Mouse (Mus musculus) c-Kit-positive CD71-negative TER-119-negative erythroid progenitor cells, embryonic 14.5 days (primary cell): ENCODE measurements around the gene Trpc7.

Source experiments
- DNase-seq: peaks from one replicate; pipeline ENCODE4 v3.0.0-alpha.2; 2013; ENCODE audit warnings: low read depth

Trpc7 gene

GRCm38 (mm10) chr13:56895893-56896292 is at the start of gene Trpc7:
Gene Trpc7, minus strand, starts transcription at chr13:56895993.
- DNase-seq: no peak

DNA sequence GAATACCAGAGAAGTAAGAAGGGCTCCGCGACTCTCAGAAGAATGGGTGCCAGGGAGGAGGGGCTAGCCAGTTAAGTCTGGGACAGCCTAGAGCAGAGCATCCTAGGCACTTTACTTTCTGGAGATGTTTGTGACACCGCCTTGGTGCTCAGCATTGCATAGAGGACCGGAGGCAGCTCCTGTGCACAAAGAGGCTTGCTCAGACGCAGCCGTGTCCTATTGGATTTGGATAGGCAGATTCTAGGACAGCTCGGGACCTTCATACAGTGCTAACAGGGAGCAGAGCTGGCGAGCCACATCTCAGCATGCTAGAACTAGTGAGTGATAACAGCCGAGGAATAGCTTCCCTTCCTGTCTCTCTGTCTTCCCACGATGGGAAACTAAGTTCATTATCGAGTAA is 43.5 kb upstream of the Trpc7 start:
- DNase-seq: no peak

DNA sequence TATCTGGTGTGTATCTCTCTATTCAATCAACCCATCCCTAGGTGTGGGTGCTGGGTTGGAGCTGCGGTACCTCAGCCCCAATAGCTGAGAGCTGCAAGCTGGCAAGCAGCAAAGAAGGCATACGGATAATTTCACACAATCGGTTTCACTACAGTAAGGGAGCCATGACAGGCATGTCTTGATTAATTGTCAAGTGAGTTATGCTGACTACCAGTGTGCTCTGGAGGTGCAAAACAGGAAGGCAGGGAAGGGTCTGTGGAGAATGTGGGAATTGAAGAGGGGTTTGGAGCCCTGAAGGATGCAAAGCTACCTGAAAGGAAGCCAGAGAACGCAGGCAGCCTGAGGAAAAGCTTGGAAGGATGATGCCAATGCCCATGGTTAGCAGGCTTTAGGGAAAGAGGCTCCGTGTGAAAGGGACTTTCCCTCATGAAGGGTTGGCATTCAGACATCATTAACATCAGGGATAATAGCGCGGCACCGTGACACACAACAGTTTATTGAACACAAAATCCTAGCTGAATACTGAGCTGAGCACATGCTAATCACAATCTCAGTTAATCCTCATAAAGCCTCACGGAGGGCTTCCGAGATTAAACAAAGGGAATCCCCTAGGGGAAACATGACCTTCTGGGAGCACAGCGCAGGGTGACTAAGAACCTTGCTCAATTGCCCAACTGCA is 38.2 kb upstream of the Trpc7 start:
- DNase-seq: no peak

DNA sequence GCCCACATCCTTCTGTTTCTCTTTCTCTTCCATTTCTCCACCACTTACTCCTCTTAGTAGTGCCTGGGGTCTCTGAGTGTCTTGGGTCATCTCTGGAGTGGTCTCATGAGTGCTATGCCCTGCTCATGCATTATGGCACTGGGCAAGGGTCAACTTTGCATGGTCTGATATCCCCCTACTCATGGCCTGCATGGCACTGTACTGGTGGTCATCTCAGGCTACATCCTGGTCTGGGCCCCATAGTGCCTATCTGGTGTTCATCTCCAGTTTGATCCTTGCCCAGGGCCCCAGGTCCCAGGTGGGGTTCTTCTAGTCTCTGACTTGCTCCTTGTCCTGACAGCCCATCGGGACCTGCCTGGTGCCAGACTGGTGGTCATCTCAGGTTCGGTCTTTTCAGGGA is 34.6 kb upstream of the Trpc7 start:
- no peak for DNase-seq

DNA sequence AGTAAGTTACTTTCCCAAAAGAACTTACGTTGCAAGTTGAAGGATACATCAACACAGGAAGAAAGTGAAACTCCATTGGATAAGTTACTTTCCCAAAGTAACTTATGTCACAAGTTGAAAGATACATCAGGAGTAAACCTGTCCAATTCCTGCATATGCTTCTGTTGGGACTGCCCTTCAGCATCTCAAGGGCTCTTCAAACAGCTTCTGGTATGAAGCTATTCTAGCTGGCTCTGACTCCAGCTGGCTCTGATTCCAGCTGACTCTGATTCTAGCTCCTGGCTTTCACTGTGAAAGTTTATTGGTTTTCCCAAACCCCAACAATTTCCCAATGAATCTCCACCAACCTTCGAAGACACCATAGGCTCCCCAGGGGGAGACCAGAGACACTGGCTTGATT is 27.2 kb upstream of the Trpc7 start:
- DNase-seq: no peak

DNA sequence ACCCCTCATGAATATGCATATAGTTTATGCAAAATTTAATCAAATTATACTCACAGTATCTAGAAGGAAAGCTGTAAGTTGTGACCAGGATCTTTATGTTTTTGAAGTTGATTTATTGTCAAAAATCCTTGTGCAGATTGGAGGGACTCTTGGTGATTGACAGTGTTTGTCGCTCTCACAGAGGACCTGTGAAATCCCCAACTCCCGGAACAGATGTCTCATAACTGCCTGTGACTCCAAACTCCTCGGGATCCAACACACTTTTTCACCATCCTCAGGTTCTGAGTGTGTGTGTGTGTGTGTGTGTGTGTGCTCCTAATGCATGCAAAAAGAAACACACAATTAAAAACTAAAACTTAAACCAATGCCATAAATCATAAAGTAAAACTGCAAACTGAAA is 25.5 kb upstream of the Trpc7 start:
- DNase-seq: no peak

DNA sequence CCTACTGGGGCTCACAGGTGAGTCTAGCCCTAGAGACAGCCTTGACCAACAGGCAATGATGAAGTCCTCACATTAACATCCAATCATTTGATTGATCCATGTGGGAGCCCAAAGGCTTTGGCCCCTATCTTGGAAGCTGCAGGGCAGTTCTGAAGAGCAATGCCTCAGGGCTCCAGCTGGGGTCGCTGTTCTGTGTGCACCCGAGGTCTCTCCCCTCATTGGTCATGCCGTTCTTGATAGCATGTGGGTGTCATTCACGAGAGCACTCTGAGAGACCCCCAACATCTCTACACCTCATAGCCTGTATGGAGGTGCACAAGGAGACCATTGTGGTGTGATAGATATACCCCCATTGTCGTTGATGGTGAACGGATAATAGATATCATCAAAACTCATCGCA is 18.9 kb upstream of the Trpc7 start:
- DNase-seq: no peak

DNA sequence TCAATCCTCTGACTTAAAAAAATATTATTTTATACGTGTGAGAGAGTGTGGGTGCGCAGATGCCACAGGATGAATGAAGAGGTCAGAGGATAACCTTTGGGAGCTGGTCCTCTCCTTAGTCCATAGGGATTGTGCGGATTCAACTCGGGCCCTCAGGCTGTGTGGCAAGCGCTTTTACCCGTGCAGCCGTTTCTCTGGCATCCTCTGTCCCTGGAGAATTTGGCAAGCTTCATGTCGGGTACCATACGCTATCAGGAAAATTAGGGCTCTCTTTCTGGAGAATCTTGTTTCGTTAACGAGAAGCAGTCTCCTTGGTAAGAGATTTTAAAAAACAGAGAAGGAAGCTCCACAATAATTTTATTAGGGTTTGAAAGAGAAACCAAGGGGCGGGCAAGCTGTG is 15.3 kb upstream of the Trpc7 start:
- DNase-seq: no peak

- peak; percentile 12 for DNase-seq
These were observed 407 bp downstream of the Trpc7 start for GRCm38 (mm10) chr13:56895386-56895785.

GRCm38 (mm10) chr13:56894543-56894942 is 1.2 kb downstream of the Trpc7 start:
- no peak for DNase-seq

DNA sequence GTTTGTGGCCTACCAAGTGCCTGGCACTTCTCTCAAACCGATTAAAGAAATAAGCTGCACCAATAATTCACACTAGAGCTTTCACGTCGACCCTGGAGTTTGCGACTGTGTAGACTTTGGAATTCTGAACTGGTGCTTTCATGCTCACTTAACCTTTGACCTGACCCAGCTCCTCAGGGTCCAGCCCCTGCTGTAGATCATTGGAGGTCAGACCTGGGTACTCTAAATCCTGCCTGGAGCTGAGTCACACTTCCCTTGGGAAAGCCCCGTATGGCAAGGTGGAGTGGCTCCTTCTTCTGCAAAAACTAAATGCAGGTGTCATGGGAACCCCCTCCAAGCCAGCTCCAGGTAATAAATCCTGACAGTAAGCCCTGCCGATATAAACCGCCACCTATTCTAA is 5.9 kb downstream of the Trpc7 start:
- no peak for DNase-seq

DNA sequence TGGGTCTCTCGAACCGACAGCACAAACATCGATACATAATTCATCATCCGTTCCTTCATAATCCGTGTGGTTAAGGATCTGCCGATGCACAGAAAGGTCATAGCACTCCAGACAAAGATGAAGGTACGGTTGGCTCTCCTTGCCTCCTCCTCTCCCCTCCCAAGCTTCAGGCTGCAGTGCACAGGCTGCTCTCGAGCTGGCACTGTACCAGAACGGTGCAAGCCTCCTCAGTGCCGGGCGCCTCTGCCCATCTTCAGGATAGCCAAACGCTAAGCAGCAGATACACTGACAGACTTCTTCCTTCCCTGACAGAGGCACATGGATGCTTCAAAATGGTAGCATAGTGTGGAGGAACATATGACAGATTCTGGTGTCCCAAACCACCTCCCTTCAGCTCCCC is 12.9 kb downstream of the Trpc7 start:
- no peak for DNase-seq

GRCm38 (mm10) chr13:56864567-56864966 is 31.2 kb downstream of the Trpc7 start:
- no peak for DNase-seq

GRCm38 (mm10) chr13:56862011-56862410 is 33.8 kb downstream of the Trpc7 start:
- DNase-seq: no peak

DNA sequence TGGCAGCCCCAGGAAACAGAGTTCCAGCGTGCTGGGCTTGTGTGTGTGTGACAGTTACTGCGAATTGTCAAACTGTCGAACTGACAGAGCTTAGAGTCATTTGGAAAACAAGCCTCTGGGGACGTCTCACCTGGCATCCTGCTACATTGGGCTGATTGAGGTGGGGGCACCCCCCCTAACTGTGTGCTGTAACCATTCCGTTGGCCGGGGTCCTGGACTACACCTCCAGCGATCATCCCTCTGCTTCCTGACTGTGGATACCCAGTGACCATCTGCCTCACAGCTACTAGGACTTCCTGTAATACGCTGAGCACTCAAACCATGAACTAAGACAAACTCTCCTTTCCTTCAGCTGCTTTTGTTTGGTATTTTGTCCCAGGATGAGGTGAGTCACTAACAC is 41.3 kb downstream of the Trpc7 start:
- no peak for DNase-seq

GRCm38 (mm10) chr13:56853436-56853835 is 42.4 kb downstream of the Trpc7 start:
- no peak for DNase-seq

DNA sequence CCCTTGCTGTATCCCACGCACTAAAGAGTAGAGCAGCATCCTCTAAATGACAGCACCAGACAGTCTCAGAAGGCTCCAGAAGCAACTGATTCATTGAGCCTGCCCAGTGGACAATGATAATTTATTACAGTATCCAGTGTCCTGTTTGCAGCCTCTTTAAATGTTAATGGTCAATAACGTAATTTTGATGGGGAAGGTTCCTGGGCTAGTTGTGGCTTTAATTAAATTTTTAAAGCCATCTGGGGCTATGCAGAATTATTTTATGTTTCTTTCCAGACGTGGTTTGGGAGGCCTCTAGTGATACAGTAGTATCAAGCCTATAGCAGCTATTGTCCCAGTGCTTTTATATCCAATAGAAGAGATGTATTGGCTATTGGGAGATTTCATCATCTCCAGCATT is 49.9 kb downstream of the Trpc7 start:
- no peak for DNase-seq

- no peak for DNase-seq
These were observed 80.3 kb downstream of the Trpc7 start for GRCm38 (mm10) chr13:56815471-56815870.

GRCm38 (mm10) chr13:56806776-56807490 is 88.9 kb downstream of the Trpc7 start:
- DNase-seq: peak; percentile 47

DNA sequence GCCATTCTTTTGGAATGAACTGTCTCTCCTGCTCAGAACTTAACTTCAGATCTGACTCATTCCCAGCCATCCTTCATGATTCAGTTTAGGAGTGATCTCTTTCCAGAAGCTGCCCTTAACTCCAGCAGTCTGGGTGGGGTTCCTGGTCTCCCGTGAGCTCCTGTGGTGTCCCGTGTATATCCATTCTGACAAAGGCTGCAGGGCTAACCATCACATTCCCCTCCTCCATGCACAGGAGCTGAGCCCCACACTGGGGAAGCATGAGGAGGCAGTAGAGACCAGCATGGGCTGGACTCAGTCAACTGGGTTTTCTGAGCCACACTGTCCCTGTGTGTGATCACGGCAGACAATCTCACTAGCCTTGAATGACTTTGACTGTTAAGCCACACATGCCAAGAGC is 90.7 kb downstream of the Trpc7 start:
- DNase-seq: no peak

DNA sequence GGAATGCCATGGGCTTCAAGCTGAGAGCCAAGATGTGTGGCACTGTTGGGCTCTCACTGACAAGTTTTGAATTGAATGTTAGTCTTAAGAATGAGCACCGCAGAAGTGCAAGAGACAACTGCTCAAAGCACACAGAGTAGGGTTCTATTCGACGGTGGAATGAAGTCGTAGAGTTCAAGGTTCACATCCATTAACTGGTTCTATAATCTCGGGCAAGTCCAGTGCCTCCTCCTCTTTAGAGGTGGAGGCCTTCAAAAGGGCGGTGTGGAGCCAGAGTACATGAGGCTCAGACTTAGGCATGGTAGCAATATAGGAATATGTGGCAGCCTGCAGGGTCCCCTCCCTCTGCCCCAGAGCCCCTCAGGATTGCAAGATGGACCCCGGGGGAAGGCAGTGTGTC is 98.3 kb downstream of the Trpc7 start:
- no peak for DNase-seq

DNA sequence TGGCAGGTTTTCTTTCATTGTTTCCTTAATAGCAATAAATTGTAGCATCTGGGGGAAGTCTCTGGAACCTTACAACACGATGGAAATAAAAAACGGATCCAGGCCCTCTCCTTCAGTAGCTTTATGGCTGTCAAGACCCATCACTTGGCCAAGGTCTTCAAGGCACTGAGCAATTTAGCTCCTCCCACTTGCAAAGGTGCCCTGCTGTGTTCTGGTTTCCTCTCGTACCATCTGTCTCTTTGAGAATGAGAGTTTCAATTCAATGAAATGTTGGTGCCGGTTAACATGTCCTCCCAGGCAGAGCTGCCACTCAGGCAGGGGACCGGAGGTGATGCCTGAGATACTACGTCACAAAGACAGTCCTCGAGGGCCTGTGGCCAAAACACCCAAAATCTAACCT is 100.3 kb downstream of the Trpc7 start:
- DNase-seq: no peak

GRCm38 (mm10) chr13:56794441-56794840 is 101.4 kb downstream of the Trpc7 start:
- DNase-seq: no peak

DNA sequence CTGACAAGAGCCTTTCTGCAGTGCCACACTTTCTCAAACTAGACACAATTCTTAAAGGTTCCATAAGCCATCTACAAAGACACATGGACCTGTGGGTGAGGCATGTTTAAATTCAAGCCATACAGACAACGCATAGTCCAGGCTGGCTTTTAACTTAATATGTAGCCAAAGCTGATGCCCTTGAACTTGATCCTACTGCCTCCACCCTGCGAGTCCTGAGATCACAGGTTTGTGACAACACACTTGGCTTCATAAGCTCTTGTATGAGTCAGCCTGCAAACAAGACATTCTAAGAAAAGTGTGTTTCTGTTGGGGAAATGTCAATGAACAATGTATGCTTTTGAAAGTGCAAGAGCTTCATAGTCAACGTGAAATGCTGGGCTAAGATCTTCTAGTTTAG is 102.9 kb downstream of the Trpc7 start:
- DNase-seq: no peak
